Mouse (Mus musculus) kidney, adult 2 months (tissue): ENCODE measurements around the gene Plod2.

Experiments
- CTCF ChIP-seq: fragments of 200-500 bp; conservative IDR thresholded peaks from 2 replicates; pipeline ENCODE4 v1.5.1; 2011; ENCODE audit warnings: low read depth, mild to moderate bottlenecking, control low read depth, low read length, moderate library complexity, mixed read lengths; ENCODE audit not compliant: insufficient read depth, insufficient read length
- POLR2A ChIP-seq: fragments of 200-500 bp; IDR thresholded peaks from one replicate; pipeline ENCODE4 v1.6.1; 2011; ENCODE audit warnings: low read depth, low read length, control low read depth

DNA sequence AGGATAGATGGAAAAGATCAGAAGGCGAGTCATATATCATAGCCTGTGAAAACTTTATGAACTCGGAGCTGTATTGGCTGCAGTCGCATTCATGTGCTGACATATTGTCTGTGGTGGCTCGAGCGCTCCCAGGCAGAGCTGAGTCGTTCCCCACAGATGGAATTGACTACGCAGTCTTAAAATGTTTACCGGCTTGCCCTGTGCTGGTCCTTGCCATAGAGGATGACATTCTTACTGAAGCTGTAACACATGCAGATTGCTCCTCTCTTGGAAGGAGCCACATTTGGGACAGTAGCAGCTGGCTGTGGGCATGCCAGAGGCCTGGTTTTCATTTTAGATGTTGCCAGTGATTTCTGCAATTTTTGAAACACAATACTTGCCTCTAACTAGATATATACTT lies 4.4 kb downstream of the Plod2 start:
- TF ChIP-seq POLR2A, result no peak
- TF ChIP-seq CTCF, result no peak
